Mouse (Mus musculus): ENCODE data around the gene Timm50.

Timm50 gene

GRCm38 (mm10) chr7:28268042-28268531 is 43.8 kb downstream of the Timm50 start:
- DNase-seq (ENCODE audit: low spot score) = peak; percentile 35

- peak; percentile 80 for DNase-seq (ENCODE audit: low spot score)
Observed at GRCm38 (mm10) chr7:28267129-28268041, 44.5 kb downstream of the Timm50 start, which contains the start of gene Eid2. TSS of gene Eid2 (plus strand) at chr7:28267881.

- DNase-seq (ENCODE audit: low spot score) = no peak
Observed at GRCm38 (mm10) chr7:28265391-28265790, 46.5 kb downstream of the Timm50 start.

- DNase-seq (ENCODE audit: low spot score) = no peak
Observed at GRCm38 (mm10) chr7:28263786-28264185, 48.1 kb downstream of the Timm50 start.

- DNase-seq (ENCODE audit: low spot score) = no peak
Observed at GRCm38 (mm10) chr7:28262861-28263260, 49.0 kb downstream of the Timm50 start.

Measured in left cerebral cortex, adult 11 months (tissue).